Mouse (Mus musculus) embryonic fibroblast, embryonic 13.5 days (primary cell): ENCODE data around the gene Ash1l.

Experiments used
- CTCF ChIP-seq: IDR thresholded peaks from 2 replicates; pipeline ENCODE4 v1.5.1; 2011; ENCODE audit warnings: mild to moderate bottlenecking, control low read depth, low read length, moderate library complexity, borderline replicate concordance; ENCODE audit not compliant: insufficient read depth
- POLR2A ChIP-seq: IDR thresholded peaks from 2 replicates; pipeline ENCODE4 v1.6.1; 2011; ENCODE audit warnings: low read depth, mild to moderate bottlenecking, control low read depth, low read length, moderate library complexity

DNA sequence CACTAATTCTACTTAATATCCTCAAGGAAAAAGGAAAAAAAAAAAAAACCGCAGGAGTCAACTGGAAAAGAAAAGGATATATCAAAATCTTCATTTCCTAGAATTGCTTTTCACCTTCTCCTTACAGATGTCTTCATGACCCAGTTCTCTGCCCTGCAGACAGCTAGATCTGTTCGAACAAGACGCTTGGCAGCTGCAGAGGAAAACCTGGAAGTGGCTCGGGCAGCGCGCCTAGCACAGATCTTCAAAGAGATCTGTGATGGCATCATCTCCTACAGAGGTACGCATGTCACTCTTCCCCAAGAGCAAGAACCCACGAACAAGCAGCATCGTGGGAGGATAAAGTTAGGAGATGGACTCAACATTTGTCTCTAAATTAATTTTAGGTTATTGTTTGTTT, 107.9 kb downstream of the Ash1l start:
- TF ChIP-seq POLR2A (no peak), CTCF (no peak)
